Mouse (Mus musculus): ENCODE measurements around the gene Tbl1xr1.

The Tbl1xr1 gene

DNA sequence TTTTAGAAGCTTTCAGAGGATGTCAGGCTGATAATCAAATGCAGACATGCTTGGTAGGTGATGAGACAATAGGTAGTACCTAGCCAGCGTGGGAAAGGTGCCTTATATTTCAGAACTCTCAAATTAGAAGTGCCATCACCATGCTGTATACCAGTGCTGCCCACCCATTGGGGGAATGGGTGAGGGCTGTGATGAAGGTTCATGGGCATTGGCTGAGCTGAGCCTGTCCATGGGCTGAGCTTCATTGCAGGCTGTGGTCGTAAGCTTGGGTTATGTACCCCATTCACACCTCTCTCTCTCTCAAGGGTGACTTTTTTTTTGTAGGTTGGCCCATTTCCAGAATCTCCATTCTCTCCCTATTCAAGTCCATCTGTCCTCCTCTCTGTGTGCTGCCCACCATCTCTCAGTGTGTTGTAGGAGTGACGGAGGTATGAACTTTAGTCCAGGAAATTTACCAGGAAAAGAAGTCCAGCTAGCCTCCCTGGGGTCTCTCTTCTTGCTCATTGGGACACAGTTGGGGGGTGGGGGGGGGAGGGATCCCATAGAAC, 63.7 kb downstream of the Tbl1xr1 start:
- in situ Hi-C loops (cut with MboI, MseI), result loop anchor here (5.0 kb wide), 1 partner anchor 58 kb away; no protein-coding TSS in a partner anchor

- in situ Hi-C loops (cut with MboI, MseI), result loop anchor here (5.0 kb wide), 1 partner anchor 60 kb away; no protein-coding TSS in a partner anchor
These were observed 65.7 kb downstream of the Tbl1xr1 start for GRCm38 (mm10) chr3:22141984-22142719.

DNA sequence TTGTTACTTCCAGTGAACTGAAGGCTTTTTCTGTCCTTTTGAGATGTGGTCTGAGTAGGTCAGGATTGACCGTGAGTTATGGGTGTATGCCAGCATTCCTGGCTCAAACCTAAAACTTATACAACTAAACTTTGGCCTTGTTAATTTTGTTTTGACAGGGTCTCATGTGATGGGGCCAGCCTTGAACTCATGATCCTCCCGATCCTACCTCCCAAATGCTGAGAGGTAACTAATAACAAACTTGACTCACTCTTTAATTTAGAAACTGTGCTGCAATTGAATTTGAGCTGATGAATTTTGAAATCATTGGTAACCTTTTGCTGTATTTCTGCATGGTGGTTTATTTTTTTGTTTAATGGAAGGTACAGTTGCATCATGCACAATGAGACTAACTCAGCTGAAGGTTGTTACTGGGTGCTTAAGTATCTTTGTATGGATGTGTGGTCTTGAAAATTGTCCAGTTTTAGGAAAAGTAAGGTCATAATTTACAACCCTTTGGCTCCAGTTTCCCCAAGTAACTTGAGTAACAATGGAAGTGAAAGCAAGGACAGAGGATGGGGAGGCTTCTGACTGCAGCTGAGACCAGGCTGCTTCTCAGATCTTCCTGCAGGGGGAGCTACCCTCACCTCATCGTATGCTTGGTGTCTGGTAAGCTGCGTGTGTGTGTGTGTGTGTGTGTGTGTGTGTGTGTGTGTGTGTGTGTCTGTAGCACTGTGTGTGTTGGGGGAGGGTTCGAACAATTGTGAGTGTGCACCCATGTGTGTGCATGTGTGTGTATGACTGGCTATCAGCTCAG, 66.6 kb downstream of the Tbl1xr1 start:
- in situ Hi-C loops (cut with MboI, MseI), result loop anchor here (5.0 kb wide), 1 partner anchor 61 kb away; no protein-coding TSS in a partner anchor

DNA sequence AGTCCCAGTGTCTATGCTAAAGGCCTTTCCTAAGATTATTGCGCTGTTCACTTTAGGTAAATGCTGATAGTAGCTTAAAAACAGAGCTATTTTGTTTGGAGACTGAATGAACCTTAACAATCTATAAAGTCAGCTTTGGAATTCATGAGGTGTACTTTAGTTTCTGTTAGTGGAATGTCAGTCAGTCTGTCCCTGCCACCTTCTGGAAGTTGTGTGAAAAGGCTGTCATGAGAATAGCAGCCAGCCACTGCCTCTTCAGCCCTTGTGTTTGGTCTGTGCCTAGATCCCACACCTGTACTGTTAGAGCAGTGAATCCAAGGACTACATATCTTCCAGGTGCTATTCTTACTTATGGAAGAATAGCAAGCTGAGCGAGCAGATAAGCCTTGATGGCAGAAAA, 67.8 kb downstream of the Tbl1xr1 start:
- in situ Hi-C loops (cut with MboI, MseI), result loop anchor here (5.0 kb wide), 1 partner anchor 62 kb away; no protein-coding TSS in a partner anchor

GRCm38 (mm10) chr3:22147433-22147927, 71.0 kb downstream of the Tbl1xr1 start:
- in situ Hi-C loops (cut with MboI, MseI), result no loop called here

DNA sequence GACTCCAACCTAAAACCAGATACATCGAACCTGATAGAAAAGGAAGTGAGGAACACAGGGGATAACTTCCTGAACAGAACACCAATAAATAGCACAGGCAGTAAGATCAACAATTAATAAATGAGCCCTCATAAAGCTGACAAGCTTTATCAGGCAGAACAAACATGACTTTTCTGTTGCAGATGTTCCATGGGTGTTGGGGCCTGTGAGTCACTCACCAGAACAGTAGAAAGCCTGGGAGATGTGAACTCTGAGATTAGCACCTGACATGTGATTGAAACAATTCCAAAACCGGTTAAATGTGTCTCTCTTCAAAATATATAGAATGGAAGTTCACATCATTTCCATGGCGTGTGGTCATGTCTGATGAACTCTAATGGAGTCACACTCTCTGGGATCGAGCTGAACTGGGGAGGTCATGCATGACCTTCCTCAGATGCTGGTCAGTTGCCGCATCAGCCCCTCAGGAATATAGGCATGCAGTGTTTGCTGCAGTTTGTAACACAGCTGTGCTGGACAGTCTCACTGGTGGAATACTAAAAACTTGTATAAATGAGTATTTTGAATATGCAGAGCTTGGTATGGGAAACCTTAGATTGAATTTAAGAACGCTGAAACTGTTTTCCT, 72.0 kb downstream of the Tbl1xr1 start:
- in situ Hi-C loops (cut with MboI, MseI), result no loop called here

GRCm38 (mm10) chr3:22150872-22151530, 74.5 kb downstream of the Tbl1xr1 start:
- in situ Hi-C loops (cut with MboI, MseI), result no loop called here

- in situ Hi-C loops (cut with MboI, MseI), result no loop called here
These were observed 76.3 kb downstream of the Tbl1xr1 start for GRCm38 (mm10) chr3:22152773-22153172.

- in situ Hi-C loops (cut with MboI, MseI), result no loop called here
These were observed 78.1 kb downstream of the Tbl1xr1 start for GRCm38 (mm10) chr3:22154522-22154921.

- in situ Hi-C loops (cut with MboI, MseI), result no loop called here
These were observed 79.9 kb downstream of the Tbl1xr1 start for GRCm38 (mm10) chr3:22156397-22156796.

GRCm38 (mm10) chr3:22162948-22163347, 86.5 kb downstream of the Tbl1xr1 start:
- in situ Hi-C loops (cut with MboI, MseI), result no loop called here

DNA sequence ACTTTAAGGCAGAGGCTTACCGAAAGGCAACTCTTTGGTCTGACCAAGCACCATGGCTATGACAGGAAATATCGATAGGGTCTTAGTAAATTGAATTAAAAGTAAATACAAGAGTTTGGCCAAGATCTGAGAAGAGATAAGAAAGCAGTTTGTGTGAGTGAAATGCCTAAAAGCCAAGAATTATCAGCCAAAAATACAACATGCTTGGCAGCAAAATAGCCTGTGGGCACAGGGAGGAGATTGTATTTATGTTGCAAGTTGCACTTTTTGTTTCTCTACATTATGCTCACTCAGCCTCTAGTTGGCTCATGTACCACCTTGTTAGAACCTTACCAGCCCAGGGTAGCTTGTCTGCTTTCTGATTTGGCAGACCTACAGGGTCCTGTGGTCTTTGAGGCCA, 91.4 kb downstream of the Tbl1xr1 start:
- in situ Hi-C loops (cut with MboI, MseI), result no loop called here

- in situ Hi-C loops (cut with MboI, MseI), result no loop called here
These were observed 92.0 kb downstream of the Tbl1xr1 start for GRCm38 (mm10) chr3:22168432-22168831.

DNA sequence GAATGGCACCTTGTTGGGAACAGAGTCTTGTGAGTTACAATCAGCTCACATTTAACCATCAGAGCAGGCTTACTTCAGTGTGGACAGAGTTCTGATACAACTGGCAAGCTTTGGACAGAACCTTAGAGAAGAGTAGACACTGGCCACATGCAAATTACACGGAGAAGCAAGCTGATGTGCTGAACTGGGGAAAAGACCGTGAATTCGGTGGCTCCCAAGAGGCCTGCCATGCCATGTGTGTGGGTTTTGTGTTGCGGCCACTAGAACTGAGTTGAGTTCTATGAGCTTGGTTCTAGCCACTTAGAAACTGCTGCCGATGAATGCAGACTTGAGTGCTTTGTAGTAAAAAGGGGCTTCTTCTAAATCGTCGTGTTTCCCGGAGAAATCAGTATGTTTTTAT, 95.1 kb downstream of the Tbl1xr1 start:
- in situ Hi-C loops (cut with MboI, MseI), result no loop called here

GRCm38 (mm10) chr3:22172410-22172809, 96.0 kb downstream of the Tbl1xr1 start:
- in situ Hi-C loops (cut with MboI, MseI), result no loop called here

GRCm38 (mm10) chr3:22173171-22173570, 96.7 kb downstream of the Tbl1xr1 start:
- in situ Hi-C loops (cut with MboI, MseI), result no loop called here

DNA sequence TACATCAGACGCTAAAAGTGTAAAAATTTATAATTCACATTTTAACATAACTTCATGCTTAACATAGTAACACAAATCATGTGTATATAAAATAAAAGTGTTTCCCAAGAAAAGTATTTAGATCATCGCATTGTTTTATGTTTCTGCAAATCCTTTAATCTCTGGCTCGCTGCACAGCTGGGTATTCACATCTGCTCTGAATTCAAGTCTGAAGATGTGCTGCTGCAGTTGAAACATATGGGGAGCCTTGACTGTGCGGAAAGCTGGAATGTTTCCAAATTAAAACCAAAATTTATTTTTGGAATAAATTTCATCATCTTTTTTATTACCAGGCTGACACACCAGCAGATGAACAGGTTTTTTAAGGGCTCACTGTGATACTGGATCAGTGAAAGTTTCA, 97.8 kb downstream of the Tbl1xr1 start:
- in situ Hi-C loops (cut with MboI, MseI), result no loop called here

- in situ Hi-C loops (cut with MboI, MseI), result no loop called here
These were observed 103.6 kb downstream of the Tbl1xr1 start for GRCm38 (mm10) chr3:22180076-22180475.

DNA sequence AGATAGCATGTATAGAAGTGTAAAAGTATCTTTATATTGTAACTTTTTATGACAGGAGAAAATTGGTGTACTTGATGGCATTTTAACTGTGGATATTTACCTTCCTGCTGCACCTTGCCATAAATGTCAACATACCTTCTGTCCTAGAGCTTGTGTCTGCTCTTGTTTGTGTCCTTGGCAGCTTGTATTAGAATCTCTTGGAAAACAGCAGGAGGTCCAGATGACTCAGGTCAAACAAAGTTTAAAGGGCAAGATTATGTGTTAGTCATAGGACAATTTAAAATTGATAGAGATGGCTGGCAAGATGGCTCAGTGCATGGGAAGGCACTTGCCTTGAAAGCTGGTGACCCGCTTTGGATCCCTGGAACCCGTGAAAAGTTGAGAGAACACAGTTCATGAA, 104.6 kb downstream of the Tbl1xr1 start:
- in situ Hi-C loops (cut with MboI, MseI), result no loop called here

DNA sequence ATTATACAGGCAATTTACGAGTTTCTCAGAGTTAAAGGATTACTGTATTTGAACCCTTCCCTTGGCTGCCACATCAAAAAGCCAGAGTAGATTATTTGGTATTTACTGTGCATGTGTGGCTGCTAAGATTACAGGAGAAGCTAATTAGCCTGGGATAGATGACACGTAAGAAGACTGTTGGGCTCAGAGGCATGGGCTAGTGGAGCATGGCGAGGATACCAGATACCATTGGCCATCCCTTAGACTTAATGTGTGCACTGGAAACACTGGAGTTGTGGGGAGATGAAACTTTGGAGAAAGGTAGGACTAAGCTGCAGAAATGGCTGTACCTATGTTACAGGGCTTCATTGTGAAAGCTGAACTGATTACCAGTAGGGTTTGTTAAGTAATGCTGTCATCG, 108.8 kb downstream of the Tbl1xr1 start:
- in situ Hi-C loops (cut with MboI, MseI), result no loop called here

DNA sequence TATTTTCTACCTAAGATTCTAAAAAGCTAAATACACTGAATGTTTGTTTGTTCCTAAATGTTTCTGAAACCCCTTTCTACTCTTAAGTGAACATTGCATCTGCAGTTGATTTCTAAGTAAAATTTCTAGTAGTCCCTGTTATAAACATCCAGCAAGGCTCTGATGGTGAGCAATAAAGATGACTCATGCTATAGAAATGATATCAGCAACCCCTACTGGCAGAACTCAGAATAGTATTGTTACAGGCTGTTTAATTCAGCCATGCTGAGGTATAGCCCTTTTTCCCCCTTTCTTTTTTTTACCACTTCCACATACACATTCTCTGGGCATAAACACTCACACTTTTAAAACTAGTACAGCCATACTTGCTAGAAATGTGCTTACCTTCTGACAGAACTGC, 114.0 kb downstream of the Tbl1xr1 start:
- in situ Hi-C loops (cut with MboI, MseI), result loop anchor here (5.0 kb wide), 1 partner anchor 253 kb away; no protein-coding TSS in a partner anchor

Data from T-helper 2 cell (primary cell).